Mouse (Mus musculus): ENCODE data around the gene Cdipt. TPM values are rescaled to one million over a fixed set of nuclear protein-coding genes. Genes with fewer than 3 reads are reported as not detected.

Gene Cdipt
- total and polyA plus RNA-seq, 3 experiments: 44.4 to 133 (median 45.9) TPM

DNA sequence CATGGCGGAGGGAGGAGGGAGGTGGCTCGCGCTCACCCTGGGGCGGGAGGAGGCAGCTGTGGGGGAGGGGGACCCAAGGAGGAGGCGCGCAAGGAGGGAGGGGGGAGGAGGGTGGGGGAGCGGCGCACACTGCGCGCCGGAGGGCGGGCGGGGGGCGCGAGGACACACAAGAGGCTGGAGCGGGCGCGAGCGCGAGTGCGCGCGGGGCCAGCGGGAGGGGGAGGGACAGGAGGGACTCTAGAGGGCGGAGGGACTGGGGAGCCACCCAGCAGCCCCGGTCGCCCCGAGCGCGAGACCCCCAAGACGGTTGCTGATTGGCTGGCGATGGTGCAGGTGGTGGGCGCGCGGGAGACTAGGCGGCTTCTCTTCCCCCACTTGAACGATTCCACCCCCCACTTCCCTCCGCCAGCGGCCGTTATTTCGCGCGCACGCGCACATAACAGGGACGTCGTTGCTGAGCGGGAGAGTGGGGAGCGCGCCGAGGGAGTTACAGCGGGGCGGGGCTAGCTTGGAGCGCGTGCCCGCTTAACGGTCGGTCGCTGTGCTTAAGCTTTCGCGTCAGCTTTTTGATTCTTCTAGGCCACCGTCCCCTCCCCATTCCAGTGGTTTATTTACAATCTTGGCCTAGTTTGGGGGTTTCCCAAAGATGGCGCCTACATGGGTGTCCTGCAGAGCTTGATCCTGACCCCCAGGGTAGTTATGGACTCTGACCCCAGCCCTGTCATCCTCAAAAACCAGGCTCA lies 51.4 kb downstream of the Cdipt start, which contains the start of gene Maz:
Maz (minus strand) TSS at position 54 of the 743 bp plus-strand sequence.
- Histone ChIP-seq H3K4me3 (peak within 1 kb of the TSS; percentile 83), H3K4me1 (ENCODE audit: control insufficient read depth, insufficient read depth, low read length) (peaks cover 9% of the 10 kb centered on the region), H3K27ac (peak within 1 kb of the TSS; percentile 92), H3K9ac (ENCODE audit: low read depth, low read length) (peak within 1 kb of the TSS; percentile 98), H3K36me3 (ENCODE audit: control insufficient read depth, insufficient read depth, low read length) (peaks cover 3% of the 10 kb centered on the region; the same call in 1 of the 2 replicates), H3K27me3 (ENCODE audit: control insufficient read depth, insufficient read depth, low read length) (no peaks in the 10 kb centered on the region), H3K79me2 (replicated peaks; ENCODE audit: control insufficient read depth, insufficient read depth, low read length) (no peaks in the 10 kb centered on the region)
- intact Hi-C loops (cut with DNase I): loop anchor here (1.0 to 5.0 kb wide), 3 partner anchors 130 to 268 kb away; partner anchors contain the start of genes Mapk3 and Taok2
- TF ChIP-seq POLR2A (IDR thresholded peaks at IDR 0.05; ENCODE audit: insufficient read depth, low read depth, low read length) (peak; percentile 97), EP300 (IDR thresholded peaks at IDR 0.05; ENCODE audit: insufficient read depth, low read depth, low read length) (peak; percentile 78), CTCF (IDR thresholded peaks at IDR 0.05) (no peak)
- under 1% methylated on average over 48 of the region's 63 CpGs for WGBS
- DNase-seq: peak; percentile 99 to 100

DNA sequence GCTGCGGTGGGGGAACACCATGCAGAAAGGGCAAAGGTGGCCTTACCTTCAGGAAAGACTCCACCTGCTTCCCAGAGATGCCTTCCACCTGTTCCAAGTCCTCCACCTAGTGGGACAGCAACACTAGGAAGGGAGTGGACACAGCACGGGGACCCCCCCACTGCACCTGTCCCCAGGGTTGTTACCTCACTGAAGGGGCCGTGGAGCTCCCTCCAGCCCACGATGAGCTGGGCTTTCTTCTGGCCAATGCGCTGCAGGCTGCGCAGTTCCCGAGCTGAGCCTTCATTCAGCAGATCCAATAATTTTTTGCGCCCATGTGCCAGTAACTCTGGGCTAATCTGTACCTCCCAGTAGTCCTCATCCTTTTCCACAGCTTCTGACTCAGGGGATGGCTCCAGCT lies 52.2 kb downstream of the Cdipt start:
- Histone ChIP-seq H3K9ac (ENCODE audit: low read depth, low read length) (peak overlapping the region; percentile 76), H3K27me3 (ENCODE audit: control insufficient read depth, insufficient read depth, low read length) (no peaks in the 10 kb centered on the region), H3K4me3 (peak overlapping the region; percentile 83), H3K79me2 (replicated peaks; ENCODE audit: control insufficient read depth, insufficient read depth, low read length) (no peaks in the 10 kb centered on the region), H3K27ac (peak overlapping the region; percentile 87), H3K36me3 (ENCODE audit: control insufficient read depth, insufficient read depth, low read length) (peaks cover 3% of the 10 kb centered on the region; the same call in 1 of the 2 replicates), H3K4me1 (ENCODE audit: control insufficient read depth, insufficient read depth, low read length) (peaks cover 9% of the 10 kb centered on the region)
- 56% methylated on average over 8 of the region's 8 CpGs for WGBS
- intact Hi-C loops (cut with DNase I): loop anchor here (1.0 to 5.0 kb wide), 3 partner anchors 131 to 269 kb away; partner anchors contain the start of genes Mapk3 and Taok2
- TF ChIP-seq EP300 (IDR thresholded peaks at IDR 0.05; ENCODE audit: insufficient read depth, low read depth, low read length) (no peak), POLR2A (IDR thresholded peaks at IDR 0.05; ENCODE audit: insufficient read depth, low read depth, low read length) (no peak), CTCF (IDR thresholded peaks at IDR 0.05) (no peak)
- no peak for DNase-seq

Other genes starting within 250 kb of the Cdipt start
- 10 to 100 TPM; 45.9 to 53.1 TPM for gene Mapk3, start 216.3 kb upstream of the Cdipt start, total RNA-seq (2021)
- 111 and 120 TPM in 2 replicates for gene Mapk3, start 216.3 kb upstream of the Cdipt start, polyA plus RNA-seq (2012; rRNA removed)
- gene Gdpd3, start 209.6 kb upstream of the Cdipt start, total RNA-seq (2021): 1 to 10 TPM; 1.3 TPM
- gene Gdpd3, start 209.6 kb upstream of the Cdipt start, polyA plus RNA-seq (2012; rRNA removed): 4.3 and 75.7 TPM in 2 replicates
- 10 to 100 TPM; 60.2 to 89.9 TPM for gene Ypel3, start 199.0 kb upstream of the Cdipt start, total RNA-seq (2021)
- gene Ypel3, start 199.0 kb upstream of the Cdipt start, polyA plus RNA-seq (2012; rRNA removed): 115 and 144 TPM in 2 replicates
- under 1 TPM; 0.44 to 0.66 TPM for gene Tbx6, start 194.4 kb upstream of the Cdipt start, total RNA-seq (2021)
- gene Tbx6, start 194.4 kb upstream of the Cdipt start, polyA plus RNA-seq (2012; rRNA removed): 2.3 and 2.9 TPM in 2 replicates
- 10 to 100 TPM; 31.8 to 31.9 TPM for gene Ppp4c, start 183.4 kb upstream of the Cdipt start, total RNA-seq (2021)
- 65.6 and 99.5 TPM in 2 replicates for gene Ppp4c, start 183.4 kb upstream of the Cdipt start, polyA plus RNA-seq (2012; rRNA removed)
- gene Fam57b, start 178.2 kb upstream of the Cdipt start, total RNA-seq (2021): 1 to 10 TPM; 7.4 to 8.8 TPM
- gene Fam57b, start 178.2 kb upstream of the Cdipt start, polyA plus RNA-seq (2012; rRNA removed): 9.0 and 12.8 TPM in 2 replicates
- gene 4930451I11Rik, start 144.3 kb upstream of the Cdipt start, total RNA-seq (2021): not detected
- gene 4930451I11Rik, start 144.3 kb upstream of the Cdipt start, polyA plus RNA-seq (2012; rRNA removed): not detected in 2 replicates
- gene Doc2a, start 128.5 kb upstream of the Cdipt start, total RNA-seq (2021): not detected
- gene Doc2a, start 128.5 kb upstream of the Cdipt start, polyA plus RNA-seq (2012; rRNA removed): not detected in 2 replicates
- 1 to 10 TPM; 5.7 to 6.3 TPM for gene Hirip3, start 113.9 kb upstream of the Cdipt start, total RNA-seq (2021)
- gene Hirip3, start 113.9 kb upstream of the Cdipt start, polyA plus RNA-seq (2012; rRNA removed): 3.6 and 4.4 TPM in 2 replicates
- 10 to 100 TPM; 16.8 to 18.3 TPM for gene Ino80e, start 113.5 kb upstream of the Cdipt start, total RNA-seq (2021)
- gene Ino80e, start 113.5 kb upstream of the Cdipt start, polyA plus RNA-seq (2012; rRNA removed): 25.9 and 29.6 TPM in 2 replicates
- 10 to 100 TPM; 37.4 to 39.8 TPM for gene Taok2, start 91.2 kb upstream of the Cdipt start, total RNA-seq (2021)
- gene Taok2, start 91.2 kb upstream of the Cdipt start, polyA plus RNA-seq (2012; rRNA removed): 43.1 and 44.7 TPM in 2 replicates
- 10 to 100 TPM in 1 of 2 experiments, 1 to 10 TPM in 1; 8.6 to 12.0 TPM for gene Tmem219, start 53.0 kb upstream of the Cdipt start, total RNA-seq (2021)
- 27.1 and 33.6 TPM in 2 replicates for gene Tmem219, start 53.0 kb upstream of the Cdipt start, polyA plus RNA-seq (2012; rRNA removed)
- gene Kctd13, start 47.0 kb upstream of the Cdipt start, total RNA-seq (2021): 1 to 10 TPM; 6.7 TPM
- gene Kctd13, start 47.0 kb upstream of the Cdipt start, polyA plus RNA-seq (2012; rRNA removed): 12.7 and 13.7 TPM in 2 replicates
- gene Asphd1, start 26.3 kb upstream of the Cdipt start, total RNA-seq (2021): not detected
- 0.08 and 0.29 TPM in 2 replicates for gene Asphd1, start 26.3 kb upstream of the Cdipt start, polyA plus RNA-seq (2012; rRNA removed)
- 1 to 10 TPM; 5.6 to 6.1 TPM for gene Sez6l2, start 25.4 kb upstream of the Cdipt start, total RNA-seq (2021)
- gene Sez6l2, start 25.4 kb upstream of the Cdipt start, polyA plus RNA-seq (2012; rRNA removed): 5.0 and 5.4 TPM in 2 replicates
- gene Cdiptos, start 184 bp downstream of the Cdipt start, total RNA-seq (2021): under 1 TPM in 1 of 2 experiments, not detected in 1; 0.39 TPM
- 2.0 and 2.5 TPM in 2 replicates for gene Cdiptos, start 184 bp downstream of the Cdipt start, polyA plus RNA-seq (2012; rRNA removed)
- gene Mvp, start 38.7 kb downstream of the Cdipt start, total RNA-seq (2021): 10 to 100 TPM; 50.4 to 59.1 TPM
- gene Mvp, start 38.7 kb downstream of the Cdipt start, polyA plus RNA-seq (2012; rRNA removed): 48.8 and 50.7 TPM in 2 replicates
- gene Pagr1b, start 40.6 kb downstream of the Cdipt start, total RNA-seq (2021): not detected
- gene Pagr1b, start 40.6 kb downstream of the Cdipt start, polyA plus RNA-seq (2012; rRNA removed): not detected in 2 replicates
- gene Pagr1a, start 41.4 kb downstream of the Cdipt start, total RNA-seq (2021): 10 to 100 TPM; 12.8 to 21.4 TPM
- gene Pagr1a, start 41.4 kb downstream of the Cdipt start, polyA plus RNA-seq (2012; rRNA removed): 3.6 and 4.3 TPM in 2 replicates
- 10 to 100 TPM; 15.9 to 25.8 TPM for gene Gm42742, start 45.2 kb downstream of the Cdipt start, total RNA-seq (2021)
- gene Gm42742, start 45.2 kb downstream of the Cdipt start, polyA plus RNA-seq (2012; rRNA removed): 21.7 and 24.3 TPM in 2 replicates
- under 1 TPM; 0.63 to 0.77 TPM for gene Prrt2, start 45.3 kb downstream of the Cdipt start, total RNA-seq (2021)
- 5.7 and 8.0 TPM in 2 replicates for gene Prrt2, start 45.3 kb downstream of the Cdipt start, polyA plus RNA-seq (2012; rRNA removed)
- 10 to 100 TPM; 56.5 to 59.8 TPM for gene Maz, start 51.1 kb downstream of the Cdipt start, total RNA-seq (2021)
- 53.7 and 57.1 TPM in 2 replicates for gene Maz, start 51.1 kb downstream of the Cdipt start, polyA plus RNA-seq (2012; rRNA removed)
- under 1 TPM; 0.65 to 0.84 TPM for gene Kif22, start 66.6 kb downstream of the Cdipt start, total RNA-seq (2021)
- gene Kif22, start 66.6 kb downstream of the Cdipt start, polyA plus RNA-seq (2012; rRNA removed): 0.39 and 0.59 TPM in 2 replicates
- not detected for gene Zg16, start 111.4 kb downstream of the Cdipt start, total RNA-seq (2021)
- not detected in 2 replicates for gene Zg16, start 111.4 kb downstream of the Cdipt start, polyA plus RNA-seq (2012; rRNA removed)
- gene AI467606, start 115.4 kb downstream of the Cdipt start, total RNA-seq (2021): 1 to 10 TPM; 1.5 to 2.1 TPM
- gene AI467606, start 115.4 kb downstream of the Cdipt start, polyA plus RNA-seq (2012; rRNA removed): 2.7 and 4.7 TPM in 2 replicates
- gene Qprt, start 146.3 kb downstream of the Cdipt start, total RNA-seq (2021): not detected
- 0.25 and 0.32 TPM in 2 replicates for gene Qprt, start 146.3 kb downstream of the Cdipt start, polyA plus RNA-seq (2012; rRNA removed)
- under 1 TPM; 0.78 to 0.80 TPM for gene Spn, start 161.9 kb downstream of the Cdipt start, total RNA-seq (2021)
- gene Spn, start 161.9 kb downstream of the Cdipt start, polyA plus RNA-seq (2012; rRNA removed): 1.1 and 2.9 TPM in 2 replicates
- gene Cd2bp2, start 220.1 kb downstream of the Cdipt start, total RNA-seq (2021): 10 to 100 TPM; 33.4 to 35.2 TPM
- 18.2 and 26.9 TPM in 2 replicates for gene Cd2bp2, start 220.1 kb downstream of the Cdipt start, polyA plus RNA-seq (2012; rRNA removed)
- 10 to 100 TPM; 20.5 to 22.0 TPM for gene Tbc1d10b, start 232.6 kb downstream of the Cdipt start, total RNA-seq (2021)
- 13.6 and 17.4 TPM in 2 replicates for gene Tbc1d10b, start 232.6 kb downstream of the Cdipt start, polyA plus RNA-seq (2012; rRNA removed)
- 1 to 10 TPM; 3.5 TPM for gene Mylpf, start 233.0 kb downstream of the Cdipt start, total RNA-seq (2021)
- gene Mylpf, start 233.0 kb downstream of the Cdipt start, polyA plus RNA-seq (2012; rRNA removed): 0.74 and 1.1 TPM in 2 replicates

All from heart, adult 2 months (tissue).